Mouse (Mus musculus) lung, embryonic 15.5 days (tissue): ENCODE data around the gene Bach2. TPM values are rescaled to one million over a fixed set of nuclear protein-coding genes. Genes with fewer than 3 reads are reported as not detected.

ENCODE experiments used
- ATAC-seq: fragments of 200-750 bp; cut with Nextera tagmentation; 2 replicates; pipeline ENCODE4 v1.8.0; 2017; ENCODE audit warnings: moderate number of reproducible peaks, borderline replicate concordance; ENCODE audit not compliant: low FRiP score, low TSS enrichment; ENCODE audit errors: extremely low read depth
- H3K27ac ChIP-seq: fragments of 300-500 bp; sonication (generic); 2 replicates; pipeline ENCODE4 v1.5.1; 2015; ENCODE audit warnings: moderate library complexity, mild to moderate bottlenecking, inconsistent platforms
- H3K27me3 ChIP-seq: fragments of 300-500 bp; sonication (generic); 2 replicates; pipeline ENCODE4 v1.6.1; 2015; ENCODE audit warnings: inconsistent platforms
- H3K36me3 ChIP-seq: fragments of 300-500 bp; sonication (generic); 2 replicates; pipeline ENCODE4 v1.6.1; 2015; ENCODE audit warnings: inconsistent platforms
- H3K4me1 ChIP-seq: fragments of 300-500 bp; sonication (generic); 2 replicates; pipeline ENCODE4 v1.6.1; 2015; ENCODE audit warnings: inconsistent platforms
- H3K4me2 ChIP-seq: fragments of 300-500 bp; sonication (generic); 2 replicates; pipeline ENCODE4 v1.6.1; 2015; ENCODE audit warnings: inconsistent platforms, mild to moderate bottlenecking, moderate library complexity
- H3K4me3 ChIP-seq: fragments of 300-500 bp; sonication (generic); 2 replicates; pipeline ENCODE4 v1.5.1; 2015; ENCODE audit warnings: mild to moderate bottlenecking, inconsistent platforms
- H3K9ac ChIP-seq: fragments of 300-500 bp; sonication (generic); 2 replicates; pipeline ENCODE4 v1.6.1; 2015; ENCODE audit warnings: inconsistent platforms
- H3K9me3 ChIP-seq: fragments of 300-500 bp; sonication (generic); 2 replicates; pipeline ENCODE4 v1.6.1; 2016; ENCODE audit warnings: inconsistent platforms
- WGBS: fragments of 180-500 bp; shearing (Covaris S2); methylation state at CpG from one replicate; pipeline ENCODE4 v1.1.7; 2015; 5-methylcytosine and 5-hydroxymethylcytosine counted together
- polyA plus RNA-seq: library from polyadenylated mRNA; unstranded; fragments of >200 nt; fragmentation: Nextera tagmentation; extraction: Ambion mirVana; gene quantifications from 2 replicates; pipeline ENCODE4 v1.2.1, GENCODE M21; 2015

Gene Bach2
- polyA plus RNA-seq, 1 experiment from 2014 or later = 10.5 TPM

GRCm38 (mm10) chr4:32352842-32353241 is 114.2 kb downstream of the Bach2 start:
- Histone ChIP-seq H3K36me3 (no peaks in the 10 kb centered on the region), H3K9ac (no peak overlapping the region), H3K9me3 (no peaks in the 10 kb centered on the region), H3K27me3 (no peaks in the 10 kb centered on the region), H3K4me3 (no peak overlapping the region), H3K4me2 (peak overlapping the region; percentile 23), H3K4me1 (peaks cover 33% of the 10 kb centered on the region), H3K27ac (peak overlapping the region; percentile 90)
- WGBS = 7% methylated on average over 4 of the region's 4 CpGs
- ATAC-seq = peak; percentile 61; the same call in 1 of the 2 replicates

GRCm38 (mm10) chr4:32355935-32356617 is 117.5 kb downstream of the Bach2 start:
- Histone ChIP-seq H3K9me3 (no peaks in the 10 kb centered on the region), H3K27ac (peak overlapping the region; percentile 56), H3K9ac (no peak overlapping the region), H3K4me1 (peaks cover 60% of the 10 kb centered on the region), H3K36me3 (no peaks in the 10 kb centered on the region), H3K4me2 (no peak overlapping the region), H3K4me3 (no peak overlapping the region), H3K27me3 (no peaks in the 10 kb centered on the region)
- WGBS = 42% methylated on average over 12 of the region's 12 CpGs
- no peak for ATAC-seq

- H3K4me3 ChIP-seq = no peak overlapping the region
- H3K27ac ChIP-seq = peak overlapping the region; percentile 48
- no peaks in the 10 kb centered on the region for H3K27me3 ChIP-seq
- H3K36me3 ChIP-seq = no peaks in the 10 kb centered on the region
- H3K9ac ChIP-seq = no peak overlapping the region
- ATAC-seq = no peak
- peaks cover 51% of the 10 kb centered on the region for H3K4me1 ChIP-seq
- H3K9me3 ChIP-seq = no peaks in the 10 kb centered on the region
- H3K4me2 ChIP-seq = no peak overlapping the region
- WGBS = 45% methylated on average over 12 of the region's 12 CpGs
Measured at GRCm38 (mm10) chr4:32357996-32358600, 119.5 kb downstream of the Bach2 start.

- H3K27ac ChIP-seq = peak overlapping the region; percentile 48
- 0 out of 2 replicates have a peak, but pooled peaks have one; percentile 16 for ATAC-seq
- no peak overlapping the region for H3K4me2 ChIP-seq
- no peaks in the 10 kb centered on the region for H3K9me3 ChIP-seq
- no peaks in the 10 kb centered on the region for H3K27me3 ChIP-seq
- WGBS = 51% methylated on average over 12 of the region's 12 CpGs
- H3K36me3 ChIP-seq = no peaks in the 10 kb centered on the region
- H3K4me3 ChIP-seq = no peak overlapping the region
- no peak overlapping the region for H3K9ac ChIP-seq
- H3K4me1 ChIP-seq = peaks cover 56% of the 10 kb centered on the region
Measured at GRCm38 (mm10) chr4:32358602-32359464, 120.2 kb downstream of the Bach2 start.

GRCm38 (mm10) chr4:32359634-32360033 is 121.0 kb downstream of the Bach2 start:
- Histone ChIP-seq H3K9ac (no peak overlapping the region), H3K4me2 (no peak overlapping the region), H3K9me3 (no peaks in the 10 kb centered on the region), H3K36me3 (no peaks in the 10 kb centered on the region), H3K27me3 (no peaks in the 10 kb centered on the region), H3K4me1 (peaks cover 64% of the 10 kb centered on the region), H3K4me3 (no peak overlapping the region), H3K27ac (no peak overlapping the region)
- no peak for ATAC-seq
- 52% methylated on average over 3 of the region's 3 CpGs for WGBS

- H3K27me3 ChIP-seq = no peaks in the 10 kb centered on the region
- H3K4me2 ChIP-seq = no peak overlapping the region
- H3K27ac ChIP-seq = no peak overlapping the region
- WGBS = 86% methylated on average over 5 of the region's 5 CpGs
- no peak for ATAC-seq
- no peaks in the 10 kb centered on the region for H3K9me3 ChIP-seq
- H3K9ac ChIP-seq = no peak overlapping the region
- H3K36me3 ChIP-seq = no peaks in the 10 kb centered on the region
- H3K4me3 ChIP-seq = no peak overlapping the region
- peaks cover 71% of the 10 kb centered on the region for H3K4me1 ChIP-seq
Measured at GRCm38 (mm10) chr4:32360496-32360895, 121.9 kb downstream of the Bach2 start.

GRCm38 (mm10) chr4:32363488-32363984 is 124.9 kb downstream of the Bach2 start:
- no peak for ATAC-seq
- WGBS = 25% methylated on average over 14 of the region's 14 CpGs
- no peak overlapping the region for H3K4me3 ChIP-seq

GRCm38 (mm10) chr4:32365144-32365907 is 126.7 kb downstream of the Bach2 start:
- H3K9ac ChIP-seq = no peak overlapping the region
- WGBS = 41% methylated on average over 13 of the region's 13 CpGs
- ATAC-seq = peak; percentile 51; the same call in 1 of the 2 replicates
- no peaks in the 10 kb centered on the region for H3K36me3 ChIP-seq
- H3K4me2 ChIP-seq = no peak overlapping the region
- no peak overlapping the region for H3K4me3 ChIP-seq
- H3K27ac ChIP-seq = peak overlapping the region; percentile 35; the same call in 1 of the 2 replicates
- H3K27me3 ChIP-seq = no peaks in the 10 kb centered on the region
- no peaks in the 10 kb centered on the region for H3K9me3 ChIP-seq
- H3K4me1 ChIP-seq = peaks cover 40% of the 10 kb centered on the region

More at GRCm38 (mm10) chr4:32363488-32363984, 124.9 kb downstream of the Bach2 start:
- Histone ChIP-seq H3K27ac (no peak overlapping the region), H3K9me3 (no peaks in the 10 kb centered on the region), H3K27me3 (no peaks in the 10 kb centered on the region), H3K9ac (no peak overlapping the region), H3K4me1 (peaks cover 54% of the 10 kb centered on the region), H3K36me3 (no peaks in the 10 kb centered on the region), H3K4me2 (peak overlapping the region; percentile 11; the same call in 1 of the 2 replicates)

GRCm38 (mm10) chr4:32366176-32366575 is 127.6 kb downstream of the Bach2 start:
- H3K4me1 ChIP-seq = peaks cover 35% of the 10 kb centered on the region
- H3K27me3 ChIP-seq = no peaks in the 10 kb centered on the region
- WGBS = 72% methylated on average over 2 of the region's 2 CpGs
- H3K4me3 ChIP-seq = no peak overlapping the region
- H3K9ac ChIP-seq = no peak overlapping the region
- H3K36me3 ChIP-seq = no peaks in the 10 kb centered on the region
- no peak overlapping the region for H3K4me2 ChIP-seq
- no peaks in the 10 kb centered on the region for H3K9me3 ChIP-seq
- no peak for ATAC-seq
- H3K27ac ChIP-seq = no peak overlapping the region

- Histone ChIP-seq H3K4me1 (peaks cover 37% of the 10 kb centered on the region), H3K36me3 (no peaks in the 10 kb centered on the region), H3K4me2 (no peak overlapping the region), H3K9me3 (no peaks in the 10 kb centered on the region), H3K9ac (no peak overlapping the region), H3K27ac (no peak overlapping the region), H3K27me3 (no peaks in the 10 kb centered on the region), H3K4me3 (no peak overlapping the region)
- WGBS = 58% methylated on average over 8 of the region's 8 CpGs
- no peak for ATAC-seq
Measured at GRCm38 (mm10) chr4:32368345-32368744, 129.7 kb downstream of the Bach2 start.

- Histone ChIP-seq H3K9ac (no peak overlapping the region), H3K4me2 (no peak overlapping the region), H3K36me3 (no peaks in the 10 kb centered on the region), H3K27ac (0 out of 2 replicates have a peak overlapping the region, but pooled peaks have one; percentile 10), H3K4me3 (no peak overlapping the region), H3K27me3 (no peaks in the 10 kb centered on the region), H3K9me3 (no peaks in the 10 kb centered on the region), H3K4me1 (peaks cover 37% of the 10 kb centered on the region)
- peak; percentile 44; the same call in 1 of the 2 replicates for ATAC-seq
- 38% methylated on average over 7 of the region's 7 CpGs for WGBS
Measured at GRCm38 (mm10) chr4:32373085-32373484, 134.5 kb downstream of the Bach2 start.
